Comparison of ENCODE assay signal across 13 mouse cellular contexts in the genomic region with DNA sequence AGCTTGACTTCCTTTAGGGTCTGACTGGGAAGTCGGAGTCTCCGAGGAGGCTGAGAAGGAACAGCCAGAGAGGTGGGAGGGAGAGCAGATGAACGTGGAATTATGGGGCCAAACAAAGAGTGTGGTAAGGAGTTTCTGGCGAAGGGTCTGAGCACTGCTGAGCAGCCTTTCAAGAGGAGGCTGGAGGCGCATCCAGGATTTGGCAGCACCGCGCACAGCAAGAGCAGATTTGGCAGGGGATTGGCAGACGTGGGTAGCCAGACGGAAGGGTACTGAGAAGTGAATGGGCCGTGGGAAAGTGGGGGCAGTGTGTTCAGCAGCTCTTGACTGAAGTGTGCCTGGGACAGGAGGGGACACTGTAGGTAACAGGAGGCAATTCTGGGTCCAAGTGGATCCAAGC. TPM values are rescaled to one million over a fixed set of nuclear protein-coding genes. Genes with fewer than 3 reads are reported as not detected.
DNase-seq lines count a peak whose midpoint lies in the region; ATAC-seq and TF ChIP-seq lines count a peak whose summit lies in the region.
"Had no signal": no experiment of that assay in that cellular context is flagged by ENCODE, and none has a peak within 500 bp of the region (broad histone marks: within the 10 kb centered on the region; RNA-seq: fewer than 3 reads in every experiment).

No protein-coding gene starts in this region.

- H3K9ac ChIP-seq in hindbrain, postnatal 0 days (replicated peaks; ENCODE audit: low read length), result no peak overlapping the region
- H3K9ac ChIP-seq: lung, embryonic 14.5 days had no signal

- no peak overlapping the region for H3K4me2 ChIP-seq in hindbrain, postnatal 0 days (ENCODE audit: low read depth, low read length)
- H3K4me2 ChIP-seq: lung, embryonic 14.5 days had no signal

- peak overlapping the region; percentile 7; the same call in 1 of the 2 replicates for H3K27ac ChIP-seq in hindbrain, postnatal 0 days
- no peak overlapping the region for H3K27ac ChIP-seq in embryonic facial prominence, embryonic 10.5 days (replicated peaks)

- no peaks in the 10 kb centered on the region for H3K36me3 ChIP-seq in hindbrain, postnatal 0 days (ENCODE audit: insufficient read depth, low read length)
- no peaks in the 10 kb centered on the region for H3K36me3 ChIP-seq in embryonic facial prominence, embryonic 10.5 days (replicated peaks)

- TF ChIP-seq CTCF in hindbrain, postnatal 0 days (IDR thresholded peaks at IDR 0.05; ENCODE audit: low read depth), result no peak

- intact Hi-C loops in left cerebral cortex, postnatal 36 days (cut with DNase I), result no loop called here

- DNase-seq in brain, embryonic 18.5 days (ENCODE audit: low read depth, low spot score), result peak; percentile 57
- DNase-seq in cerebellum, adult 8-10 months, result peak; percentile 80
- peak; percentile 86 for DNase-seq in hindbrain, postnatal 0 days (ENCODE audit: low spot score)
- peak; percentile 75 to 83 for DNase-seq in left cerebral cortex, postnatal 36 days (ENCODE audit: low spot score in 2 of 2)
- DNase-seq in T-cell, adult 2 months (ENCODE audit: low spot score), result no peak
- no peak for DNase-seq in thymus, postnatal 14 days
- no peak for DNase-seq in testis, postnatal 10 days (ENCODE audit: low spot score)
- no peak for DNase-seq in embryonic facial prominence, embryonic 10.5 days (ENCODE audit: low spot score)
- DNase-seq: kidney, postnatal 14 days; lung, embryonic 14.5 days had no signal

- H3K4me1 ChIP-seq in hindbrain, postnatal 0 days (ENCODE audit: insufficient read depth, low read length), result peaks cover 36% of the 10 kb centered on the region
- peaks cover 32% of the 10 kb centered on the region for H3K4me1 ChIP-seq in embryonic facial prominence, embryonic 10.5 days

- H3K9me3 ChIP-seq in hindbrain, postnatal 0 days (ENCODE audit: low read length), result no peaks in the 10 kb centered on the region
- H3K9me3 ChIP-seq in embryonic facial prominence, embryonic 10.5 days, result no peaks in the 10 kb centered on the region

- ATAC-seq in hindbrain, postnatal 0 days, result peak; percentile 35

- H3K4me3 ChIP-seq in hindbrain, postnatal 0 days (ENCODE audit: low read length), result no peak overlapping the region
- no peak overlapping the region for H3K4me3 ChIP-seq in embryonic facial prominence, embryonic 10.5 days
- H3K4me3 ChIP-seq: myocyte had no signal

- WGBS in hindbrain, postnatal 0 days, result 41% methylated on average over 10 of the region's 10 CpGs
- 82% methylated on average over 10 of the region's 10 CpGs for WGBS in embryonic facial prominence, embryonic 10.5 days

- H3K27me3 ChIP-seq in hindbrain, postnatal 0 days (ENCODE audit: insufficient read depth, low read length), result no peaks in the 10 kb centered on the region
- peaks cover 24% of the 10 kb centered on the region; the same call in 1 of the 2 replicates for H3K27me3 ChIP-seq in embryonic facial prominence, embryonic 10.5 days (replicated peaks; ENCODE audit: low read depth, poor library complexity, severe bottlenecking)

RNA-seq across cellular contexts. Expression of a gene that starts 18.8 kb away (rescaled TPM):
- total RNA-seq in hindbrain, postnatal 0 days (2014; rRNA removed), result not detected in 2 replicates
- not detected in 2 replicates for polyA plus RNA-seq in hindbrain, postnatal 0 days (2015; fragmentation: Nextera tagmentation; extraction: Ambion mirVana)
- total RNA-seq in left cerebral cortex, postnatal 36 days (2021), result not detected
- polyA plus RNA-seq in embryonic facial prominence, embryonic 10.5 days (2016; fragmentation: Nextera tagmentation; extraction: Ambion mirVana), result not detected in 2 replicates
- total RNA-seq: ES-E14 had no signal
- polyA plus RNA-seq: heart, embryonic 14.5 days; lung, embryonic 14.5 days; myocyte had no signal

RNA-seq across cellular contexts. Expression of a gene that starts 56.9 kb away (rescaled TPM):
- total RNA-seq in hindbrain, postnatal 0 days (2014; rRNA removed), result 236 and 269 TPM in 2 replicates
- polyA plus RNA-seq in hindbrain, postnatal 0 days (2015; fragmentation: Nextera tagmentation; extraction: Ambion mirVana), result 67.1 and 72.2 TPM in 2 replicates
- total RNA-seq in left cerebral cortex, postnatal 36 days (2021), result 100 to 1,000 TPM; 110 to 124 TPM
- polyA plus RNA-seq in embryonic facial prominence, embryonic 10.5 days (2016; fragmentation: Nextera tagmentation; extraction: Ambion mirVana), result 4.4 and 9.7 TPM in 2 replicates
- polyA plus RNA-seq: myocyte had no signal

RNA-seq across cellular contexts. Expression of a gene that starts 58.6 kb away (rescaled TPM):
- 17.0 and 32.6 TPM in 2 replicates for total RNA-seq in hindbrain, postnatal 0 days (2014; rRNA removed)
- 19.5 and 21.7 TPM in 2 replicates for polyA plus RNA-seq in hindbrain, postnatal 0 days (2015; fragmentation: Nextera tagmentation; extraction: Ambion mirVana)
- under 1 TPM; 0.39 to 0.63 TPM for total RNA-seq in left cerebral cortex, postnatal 36 days (2021)
- polyA plus RNA-seq in embryonic facial prominence, embryonic 10.5 days (2016; fragmentation: Nextera tagmentation; extraction: Ambion mirVana), result 0.29 and 0.76 TPM in 2 replicates

Comparison
In these comparisons a context has a peak if more than half of its experiments do, and no peak if none do; other contexts are left out.
1. DNase-seq: peak in brain, embryonic 18.5 days (single experiment), cerebellum, adult 8-10 months (single experiment), hindbrain, postnatal 0 days (single experiment) and left cerebral cortex, postnatal 36 days (2 of 2); none in T-cell, adult 2 months (single experiment), thymus, postnatal 14 days (single experiment), testis, postnatal 10 days (single experiment) and embryonic facial prominence, embryonic 10.5 days (single experiment).
2. RNA of a gene that starts 58.6 kb away (total RNA-seq): 17.0 to 32.6 TPM in hindbrain, postnatal 0 days; 0.39 to 0.63 TPM in left cerebral cortex, postnatal 36 days; every median in the first group is over 10 times any median in the second.